Mouse (Mus musculus) CH12.LX (cell line): Measurements from ENCODE around the gene Commd3. TPM values are rescaled to one million over a fixed set of nuclear protein-coding genes. Genes with fewer than 3 reads are reported as not detected.

Experiments used
- DNase-seq: peaks from one replicate; pipeline ENCODE4 v3.0.0-alpha.2; 2013; ENCODE audit errors: extremely low read depth
- H3K27ac ChIP-seq: 2 replicates; pipeline ENCODE4 v1.5.1; 2012; ENCODE audit warnings: low read depth, mild to moderate bottlenecking, control low read depth, moderate library complexity; ENCODE audit not compliant: insufficient read depth
- H3K27me3 ChIP-seq: replicated peaks from 2 replicates; pipeline ENCODE3; 2012; ENCODE audit warnings: inconsistent platforms
- H3K36me3 ChIP-seq, 2 experiments: replicated peaks in 1 of 2; 2 replicates each; pipeline versions ENCODE3 to v1.6.1; 2012; ENCODE audit warnings: inconsistent platforms in 1 of 2, low read length in 1 of 2, mild to moderate bottlenecking in 1 of 2, mixed read lengths in 1 of 2, moderate library complexity in 1 of 2; ENCODE audit not compliant: control insufficient read depth in 1 of 2, insufficient read depth in 1 of 2
- H3K4me1 ChIP-seq, 2 experiments: 2 replicates each; pipeline ENCODE4 v1.6.1; 2012; ENCODE audit warnings: inconsistent platforms in 1 of 2, moderate library complexity in 1 of 2; ENCODE audit not compliant: insufficient read depth in 2 of 2, control insufficient read depth in 1 of 2
- H3K4me2 ChIP-seq: 2 replicates; pipeline ENCODE4 v1.6.1; 2012; ENCODE audit warnings: low read depth, mild to moderate bottlenecking, control low read depth; ENCODE audit not compliant: poor library complexity, insufficient read depth, severe bottlenecking
- H3K4me3 ChIP-seq, 3 experiments: fragments of 150-350 bp in 1 of 3; sonication (generic) in 1 of 3; replicated peaks in 1 of 3; 2 replicates each; pipeline versions ENCODE3 to v1.5.1; 2011 to 2012; ENCODE audit warnings: low read depth in 2 of 3, low read length in 2 of 3, mild to moderate bottlenecking in 2 of 3, moderate library complexity in 2 of 3, control low read depth in 1 of 3, improper control_type of control experiment in 1 of 3, inconsistent platforms in 1 of 3, mixed read lengths in 1 of 3; ENCODE audit not compliant: poor library complexity in 1 of 3
- H3K79me2 ChIP-seq: replicated peaks from 2 replicates; pipeline ENCODE4 v1.6.1; 2012; ENCODE audit warnings: mild to moderate bottlenecking, moderate library complexity; ENCODE audit not compliant: control insufficient read depth, poor library complexity, insufficient read depth, severe bottlenecking; ENCODE audit errors: extremely low read depth
- H3K9ac ChIP-seq: 2 replicates; pipeline ENCODE4 v1.6.1; 2012; ENCODE audit warnings: low read depth, mild to moderate bottlenecking, control low read depth, moderate library complexity; ENCODE audit not compliant: insufficient read depth
- H3K9me3 ChIP-seq: replicated peaks from 2 replicates; pipeline ENCODE3; 2012; ENCODE audit warnings: low read length, inconsistent platforms, mixed read lengths
- EP300 ChIP-seq: IDR thresholded peaks from 2 replicates; pipeline ENCODE4 v1.6.1; 2011; ENCODE audit warnings: low read length, improper control_type of control experiment
- ETS1 ChIP-seq: conservative IDR thresholded peaks from 2 replicates; pipeline ENCODE4 v1.6.1; 2012; ENCODE audit warnings: low read depth, mild to moderate bottlenecking, inconsistent platforms, low read length, improper control_type of control experiment, moderate library complexity
- HCFC1 ChIP-seq: IDR thresholded peaks from 2 replicates; pipeline ENCODE4 v1.6.1; 2012; ENCODE audit warnings: low read depth, mild to moderate bottlenecking, inconsistent platforms, low read length, improper control_type of control experiment
- JUN ChIP-seq: IDR thresholded peaks from 2 replicates; pipeline ENCODE4 v1.6.1; 2011; ENCODE audit warnings: low read depth, mild to moderate bottlenecking, low read length, improper control_type of control experiment, moderate library complexity; ENCODE audit not compliant: insufficient read depth
- KAT2A ChIP-seq: IDR thresholded peaks from 2 replicates; pipeline ENCODE4 v1.6.1; 2012; ENCODE audit warnings: low read length, improper control_type of control experiment, inconsistent platforms; ENCODE audit not compliant: insufficient replicate concordance
- MAFK ChIP-seq: IDR thresholded peaks from 2 replicates; pipeline ENCODE4 v1.6.1; 2011; ENCODE audit warnings: low read length, improper control_type of control experiment; ENCODE audit not compliant: insufficient replicate concordance
- MAZ ChIP-seq: IDR thresholded peaks from 2 replicates; pipeline ENCODE4 v1.6.1; 2012; ENCODE audit warnings: low read depth, mild to moderate bottlenecking, inconsistent platforms, low read length, improper control_type of control experiment, moderate library complexity
- NELFE ChIP-seq: IDR thresholded peaks from 2 replicates; pipeline ENCODE4 v1.6.1; 2011; ENCODE audit warnings: low read depth, low read length, improper control_type of control experiment
- NRF1 ChIP-seq: IDR thresholded peaks from 2 replicates; pipeline ENCODE4 v1.6.1; 2014; ENCODE audit warnings: low read depth, mild to moderate bottlenecking, inconsistent platforms, low read length, improper control_type of control experiment, moderate library complexity
- PAX5 ChIP-seq: IDR thresholded peaks from 2 replicates; pipeline ENCODE4 v1.6.1; 2012; ENCODE audit warnings: low read length, inconsistent platforms, mixed read lengths
- POLR2A ChIP-seq: IDR thresholded peaks from 2 replicates; pipeline ENCODE4 v1.6.1; 2011; ENCODE audit warnings: low read depth, mild to moderate bottlenecking, improper control_type of control experiment, low read length
- RAD21 ChIP-seq: IDR thresholded peaks from 2 replicates; pipeline ENCODE4 v1.6.1; 2011; ENCODE audit warnings: low read depth, mild to moderate bottlenecking, low read length, improper control_type of control experiment, moderate library complexity
- RCOR1 ChIP-seq: conservative IDR thresholded peaks from 2 replicates; pipeline ENCODE4 v1.6.1; 2012; ENCODE audit warnings: low read depth, mild to moderate bottlenecking, inconsistent platforms, low read length, improper control_type of control experiment
- SIN3A ChIP-seq: IDR thresholded peaks from 2 replicates; pipeline ENCODE4 v1.6.1; 2012; ENCODE audit warnings: low read length, improper control_type of control experiment, inconsistent platforms
- SMC3 ChIP-seq: IDR thresholded peaks from 2 replicates; pipeline ENCODE4 v1.6.1; 2011; ENCODE audit warnings: low read depth, low read length, improper control_type of control experiment
- TBP ChIP-seq: conservative IDR thresholded peaks from 2 replicates; pipeline ENCODE4 v1.6.1; 2011; ENCODE audit warnings: low read depth, low read length, improper control_type of control experiment
- TCF12 ChIP-seq: IDR thresholded peaks from 2 replicates; pipeline ENCODE4 v1.6.1; 2014; ENCODE audit warnings: low read depth, mild to moderate bottlenecking, inconsistent platforms, low read length, improper control_type of control experiment
- UBTF ChIP-seq: IDR thresholded peaks from 2 replicates; pipeline ENCODE4 v1.6.1; 2012; ENCODE audit warnings: low read depth, mild to moderate bottlenecking, inconsistent platforms, low read length, improper control_type of control experiment, moderate library complexity
- USF1 ChIP-seq: IDR thresholded peaks from 2 replicates; pipeline ENCODE4 v1.6.1; 2014; ENCODE audit warnings: low read depth, mild to moderate bottlenecking, inconsistent platforms, low read length, improper control_type of control experiment
- USF2 ChIP-seq: conservative IDR thresholded peaks from 2 replicates; pipeline ENCODE4 v1.6.1; 2011; ENCODE audit warnings: low read depth, low read length, improper control_type of control experiment
- ZC3H11A ChIP-seq: IDR thresholded peaks from 2 replicates; pipeline ENCODE4 v1.6.1; 2012; ENCODE audit warnings: low read depth, mild to moderate bottlenecking, inconsistent platforms, low read length, improper control_type of control experiment
- ZKSCAN1 ChIP-seq: IDR thresholded peaks from 2 replicates; pipeline ENCODE4 v1.6.1; 2012; ENCODE audit warnings: low read depth, inconsistent platforms, low read length, improper control_type of control experiment, borderline replicate concordance
- ZNF384 ChIP-seq: IDR thresholded peaks from 2 replicates; pipeline ENCODE4 v1.6.1; 2012; ENCODE audit warnings: low read depth, low read length, improper control_type of control experiment, inconsistent platforms
- dilution Hi-C: fragments of 300-500 bp; cut with MboI; formaldehyde crosslinking; loops from 2 replicates; pipeline ENCODE4 v1.14.3; 2020; ENCODE audit warnings: low sequenced_read_pairs; ENCODE audit not compliant: extremely low pct_unique_long_range_greater_than_20kb, extremely low pct_ligation_motif_present
- in situ Hi-C: fragments of 300-500 bp; cut with MboI; formaldehyde crosslinking; loops from 3 replicates; pipeline ENCODE4 v1.14.3; 2019; ENCODE audit warnings: low sequenced_read_pairs, low pct_ligation_motif_present, low pct_unique_long_range_greater_than_20kb, mixed read lengths
- polyA plus RNA-seq: library from polyadenylated mRNA; unstranded; fragments of >175 nt; gene quantifications from 2 replicates; pipeline ENCODE4 v1.2.1, GENCODE M21; 2012; ENCODE audit warnings: low read depth; ENCODE audit not compliant: insufficient read length
- total RNA-seq, 2 experiments: library from RNA; depleted of rRNA; stranded (reverse); fragments of 300-350 nt in 1 of 2; fragments of >200 nt in 1 of 2; gene quantifications; 2 replicates each; pipeline ENCODE4 v1.2.3; 2012 to 2014

Gene Commd3
- total and polyA plus RNA-seq, 3 experiments, result 116 to 183 (median 149) TPM

DNA sequence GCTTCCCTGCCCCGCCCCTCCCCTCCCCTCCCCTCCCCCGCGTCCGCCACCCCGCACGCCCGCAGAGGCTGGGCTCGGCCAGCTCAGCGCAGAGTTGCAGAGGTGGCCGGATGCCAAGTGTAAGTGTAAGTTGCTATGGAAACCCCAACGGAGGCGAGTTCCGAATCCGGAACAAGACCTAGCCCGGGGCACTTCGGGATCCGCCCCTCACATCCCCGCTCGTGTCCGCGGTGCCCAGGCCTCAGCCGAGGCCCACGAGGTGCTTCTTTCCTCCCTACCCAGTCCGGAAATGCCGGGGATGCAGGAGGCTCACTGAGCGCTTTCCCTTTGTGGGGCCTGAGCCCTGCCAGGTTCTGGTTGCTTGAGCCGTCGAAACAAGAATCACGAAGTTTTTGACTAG is 8.8 kb downstream of the Commd3 start:
- in situ Hi-C loops, result loop anchor here (25.0 kb wide), 2 partner anchors 294 to 644 kb away; partner anchors contain the start of genes A930004D18Rik, Dnajc1 and Skida1
- no peak for DNase-seq
- dilution Hi-C loops, result no loop called here

GRCm38 (mm10) chr2:18684062-18684461 is 11.9 kb downstream of the Commd3 start:
- H3K36me3 ChIP-seq, result peaks cover 9 to 19% of the 10 kb centered on the region in 2 experiments
- H3K4me1 ChIP-seq, result peaks cover 4 to 13% of the 10 kb centered on the region in 2 experiments; a peak in 2 of 4 replicates
- peaks cover 5% of the 10 kb centered on the region for H3K9me3 ChIP-seq
- dilution Hi-C loops, result no loop called here
- H3K27ac ChIP-seq, result no peak overlapping the region
- peaks cover 13% of the 10 kb centered on the region; the same call in 1 of the 2 replicates for H3K79me2 ChIP-seq
- no peak for DNase-seq
- in situ Hi-C loops, result loop anchor here (25.0 kb wide), 2 partner anchors 297 to 647 kb away; partner anchors contain the start of genes A930004D18Rik, Dnajc1 and Skida1
- no peak overlapping the region for H3K4me2 ChIP-seq
- no peak overlapping the region for H3K4me3 ChIP-seq
- H3K27me3 ChIP-seq, result peaks cover 1% of the 10 kb centered on the region
- TF ChIP-seq EP300 (no peak), KAT2A (no peak), ZKSCAN1 (no peak), TCF12 (no peak), JUN (no peak), RAD21 (no peak), ETS1 (no peak), RCOR1 (no peak), PAX5 (no peak), NELFE (no peak)
- no peak overlapping the region for H3K9ac ChIP-seq

More for the DNA sequence above, 8.8 kb downstream of the Commd3 start:
- Histone ChIP-seq H3K36me3 (peaks cover 9 to 19% of the 10 kb centered on the region in 2 experiments), H3K27ac (no peak overlapping the region), H3K4me1 (peaks cover 0 to 15% of the 10 kb centered on the region in 2 experiments; a peak in 2 of 4 replicates)
- TF ChIP-seq RCOR1 (no peak), TBP (no peak), SIN3A (no peak), ZC3H11A (no peak), NRF1 (no peak), TCF12 (no peak), MAZ (no peak), ETS1 (no peak), HCFC1 (no peak), POLR2A (no peak), ZNF384 (no peak), USF2 (no peak), UBTF (no peak), USF1 (no peak), SMC3 (no peak), MAFK (no peak)
- TF ChIP-seq, all 38 proteins: peak for 0
- H3K4me3 ChIP-seq, result no peak overlapping the region
- no peak overlapping the region for H3K4me2 ChIP-seq
- H3K9ac ChIP-seq, result no peak overlapping the region
- no peaks in the 10 kb centered on the region for H3K9me3 ChIP-seq
- H3K79me2 ChIP-seq, result peaks cover 17% of the 10 kb centered on the region; the same call in 1 of the 2 replicates
- peaks cover 15% of the 10 kb centered on the region for H3K27me3 ChIP-seq
